Mouse (Mus musculus): ENCODE results near the gene Magi1. TPM values are rescaled to one million over a fixed set of nuclear protein-coding genes. Genes with fewer than 3 reads are reported as not detected.

Magi1 gene
- total and polyA plus RNA-seq, 3 experiments = not detected

DNA sequence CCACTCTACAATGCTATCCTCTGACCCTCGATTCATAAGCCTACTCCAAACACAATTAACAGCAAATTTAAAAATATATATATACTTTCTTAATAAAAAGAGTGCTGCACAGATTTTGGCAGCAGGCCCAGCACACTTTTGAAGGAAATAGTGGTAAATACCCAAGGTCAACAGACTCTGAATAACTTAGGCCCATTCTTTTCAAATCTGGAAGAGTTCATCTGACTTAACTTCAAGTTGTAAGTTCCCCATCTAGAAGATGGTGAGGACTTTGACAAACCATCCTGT is 137.6 kb downstream of the Magi1 start:
- Histone ChIP-seq H3K36me3 (ENCODE audit: control insufficient read depth in 1 of 2, insufficient read depth in 2 of 2, low read length in 2 of 2) (no peaks in the 10 kb centered on the region), H3K4me1 (ENCODE audit: control insufficient read depth in 1 of 2, insufficient read depth in 2 of 2, low read length in 2 of 2) (no peaks in the 10 kb centered on the region), H3K9me3 (replicated peaks; ENCODE audit: insufficient read depth, low read length) (no peaks in the 10 kb centered on the region), H3K9ac (ENCODE audit: control insufficient read depth, low read depth, low read length, poor library complexity, severe bottlenecking) (no peak overlapping the region), H3K4me3 (ENCODE audit: control insufficient read depth in 1 of 2, insufficient read depth in 1 of 2, low read depth in 2 of 2, low read length in 2 of 2) (no peak overlapping the region), H3K27me3 (ENCODE audit: control insufficient read depth in 1 of 2, insufficient read depth in 2 of 2, low read length in 2 of 2) (no peaks in the 10 kb centered on the region), H3K27ac (ENCODE audit: control insufficient read depth, low read depth, low read length) (no peak overlapping the region), H3K79me2 (ENCODE audit: control insufficient read depth, insufficient read depth, low read length, poor library complexity) (no peaks in the 10 kb centered on the region)
- no peak for TF ChIP-seq NRF1 (IDR thresholded peaks at IDR 0.05; ENCODE audit: insufficient read depth, low read depth, low read length, poor library complexity, severe bottlenecking)
- no peak for DNase-seq (ENCODE audit: low read depth, low spot score)

DNA sequence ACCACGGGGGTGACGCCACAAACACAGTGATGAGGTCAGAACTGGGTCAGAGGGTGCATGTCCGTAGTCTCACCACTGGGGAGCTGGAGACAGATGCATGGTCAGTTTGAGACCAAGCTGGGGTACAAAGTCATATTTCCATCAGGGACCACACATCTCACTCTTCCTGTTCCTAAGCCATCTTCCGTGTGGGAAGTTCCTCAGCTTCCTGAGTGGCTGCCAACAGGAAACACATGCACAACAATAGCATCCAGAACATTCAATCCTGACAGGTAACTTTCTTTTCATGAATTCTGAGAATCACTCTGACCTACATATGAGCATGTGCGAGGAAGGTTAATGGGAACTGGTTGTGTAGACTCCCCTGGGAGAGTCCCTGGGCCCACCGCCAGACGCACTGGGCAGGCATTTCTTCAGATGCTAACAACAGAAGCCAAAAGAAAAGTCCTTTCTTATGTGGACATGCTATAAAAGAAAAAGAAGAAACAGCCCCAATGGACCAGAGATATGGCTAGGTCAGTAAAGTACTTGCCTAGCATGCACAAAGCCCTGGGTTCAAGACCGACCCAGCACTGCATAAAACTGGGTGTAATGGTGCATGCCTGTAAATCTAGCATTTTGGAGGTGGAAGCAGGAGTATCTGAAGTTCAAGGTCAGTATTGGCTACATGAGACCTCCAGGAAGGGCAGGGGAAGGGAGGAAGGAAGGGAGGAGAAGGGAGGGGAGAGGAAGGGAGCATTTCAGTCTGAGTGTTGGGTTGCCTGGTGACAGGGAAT is 138.1 kb downstream of the Magi1 start:
- Histone ChIP-seq H3K9ac (ENCODE audit: control insufficient read depth, low read depth, low read length, poor library complexity, severe bottlenecking) (no peak overlapping the region), H3K79me2 (ENCODE audit: control insufficient read depth, insufficient read depth, low read length, poor library complexity) (no peaks in the 10 kb centered on the region), H3K36me3 (ENCODE audit: control insufficient read depth in 1 of 2, insufficient read depth in 2 of 2, low read length in 2 of 2) (no peaks in the 10 kb centered on the region), H3K27ac (ENCODE audit: control insufficient read depth, low read depth, low read length) (no peak overlapping the region), H3K4me1 (ENCODE audit: control insufficient read depth in 1 of 2, insufficient read depth in 2 of 2, low read length in 2 of 2) (no peaks in the 10 kb centered on the region), H3K27me3 (ENCODE audit: control insufficient read depth in 1 of 2, insufficient read depth in 2 of 2, low read length in 2 of 2) (no peaks in the 10 kb centered on the region), H3K4me3 (ENCODE audit: control insufficient read depth in 1 of 2, insufficient read depth in 1 of 2, low read depth in 2 of 2, low read length in 2 of 2) (no peak overlapping the region), H3K9me3 (replicated peaks; ENCODE audit: insufficient read depth, low read length) (no peaks in the 10 kb centered on the region)
- no peak for DNase-seq (ENCODE audit: low read depth, low spot score)
- TF ChIP-seq NELFE (IDR thresholded peaks at IDR 0.05; ENCODE audit: low read depth, low read length) = no peak
- no peak for TF ChIP-seq CTCF (IDR thresholded peaks at IDR 0.05 in 2 of 3, conservative IDR thresholded peaks at IDR 0.05 in 1 of 3; ENCODE audit: control insufficient read depth in 1 of 3, insufficient read depth in 1 of 3, low read depth in 2 of 3, low read length in 3 of 3, poor library complexity in 1 of 3, severe bottlenecking in 1 of 3)
- TF ChIP-seq ELF1 (IDR thresholded peaks at IDR 0.05; ENCODE audit: low read depth, low read length) = no peak
- no peak for TF ChIP-seq USF1 (IDR thresholded peaks at IDR 0.05; ENCODE audit: low read depth, low read length)
- no peak for TF ChIP-seq POLR2AphosphoS2 (IDR thresholded peaks at IDR 0.05; ENCODE audit: low read length)
- TF ChIP-seq TAL1 (IDR thresholded peaks at IDR 0.05; ENCODE audit: low read length) = no peak
- TF ChIP-seq RAD21 (IDR thresholded peaks at IDR 0.05; ENCODE audit: low read depth, low read length) = no peak
- TF ChIP-seq MXI1 (IDR thresholded peaks at IDR 0.05; ENCODE audit: low read depth, low read length) = no peak
- TF ChIP-seq GABPA (IDR thresholded peaks at IDR 0.05; ENCODE audit: low read depth, low read length) = no peak
- TF ChIP-seq MAFK (IDR thresholded peaks at IDR 0.05; ENCODE audit: borderline replicate concordance, low read depth, low read length) = no peak
- no peak for TF ChIP-seq CHD1 (IDR thresholded peaks at IDR 0.05; ENCODE audit: low read depth, low read length)
- TF ChIP-seq SIN3A (IDR thresholded peaks at IDR 0.05; ENCODE audit: low read length) = no peak
- no peak for TF ChIP-seq NRF1 (IDR thresholded peaks at IDR 0.05; ENCODE audit: insufficient read depth, low read depth, low read length, poor library complexity, severe bottlenecking)
- no peak for TF ChIP-seq SMC3 (IDR thresholded peaks at IDR 0.05; ENCODE audit: low read depth, low read length)
- no peak for TF ChIP-seq EP300 (IDR thresholded peaks at IDR 0.05; ENCODE audit: low read depth in 1 of 2, low read length in 2 of 2)
- no peak for TF ChIP-seq POLR2A (IDR thresholded peaks at IDR 0.05; ENCODE audit: control insufficient read depth in 1 of 2, insufficient read depth in 1 of 2, low read depth in 1 of 2, low read length in 2 of 2, poor library complexity in 1 of 2)
- no peak for TF ChIP-seq GATA1 (IDR thresholded peaks at IDR 0.05; ENCODE audit: low read depth, low read length)
- TF ChIP-seq TBP (IDR thresholded peaks at IDR 0.05; ENCODE audit: low read depth, low read length) = no peak
- no peak for TF ChIP-seq MEF2A (IDR thresholded peaks at IDR 0.05; ENCODE audit: extremely low read depth, insufficient replicate concordance, low read depth, low read length, poor library complexity, severe bottlenecking)
- no peak for TF ChIP-seq ZNF384 (IDR thresholded peaks at IDR 0.05; ENCODE audit: low read depth, low read length)

Data from MEL (cell line).